Mouse (Mus musculus): ENCODE data around the gene Hist1h1a.
"Not testable (repeated sequence)": the region's sequence is repeated elsewhere in the genome, so short reads cannot be mapped to it uniquely, and the experiment has no call there.

Hist1h1a gene

DNA sequence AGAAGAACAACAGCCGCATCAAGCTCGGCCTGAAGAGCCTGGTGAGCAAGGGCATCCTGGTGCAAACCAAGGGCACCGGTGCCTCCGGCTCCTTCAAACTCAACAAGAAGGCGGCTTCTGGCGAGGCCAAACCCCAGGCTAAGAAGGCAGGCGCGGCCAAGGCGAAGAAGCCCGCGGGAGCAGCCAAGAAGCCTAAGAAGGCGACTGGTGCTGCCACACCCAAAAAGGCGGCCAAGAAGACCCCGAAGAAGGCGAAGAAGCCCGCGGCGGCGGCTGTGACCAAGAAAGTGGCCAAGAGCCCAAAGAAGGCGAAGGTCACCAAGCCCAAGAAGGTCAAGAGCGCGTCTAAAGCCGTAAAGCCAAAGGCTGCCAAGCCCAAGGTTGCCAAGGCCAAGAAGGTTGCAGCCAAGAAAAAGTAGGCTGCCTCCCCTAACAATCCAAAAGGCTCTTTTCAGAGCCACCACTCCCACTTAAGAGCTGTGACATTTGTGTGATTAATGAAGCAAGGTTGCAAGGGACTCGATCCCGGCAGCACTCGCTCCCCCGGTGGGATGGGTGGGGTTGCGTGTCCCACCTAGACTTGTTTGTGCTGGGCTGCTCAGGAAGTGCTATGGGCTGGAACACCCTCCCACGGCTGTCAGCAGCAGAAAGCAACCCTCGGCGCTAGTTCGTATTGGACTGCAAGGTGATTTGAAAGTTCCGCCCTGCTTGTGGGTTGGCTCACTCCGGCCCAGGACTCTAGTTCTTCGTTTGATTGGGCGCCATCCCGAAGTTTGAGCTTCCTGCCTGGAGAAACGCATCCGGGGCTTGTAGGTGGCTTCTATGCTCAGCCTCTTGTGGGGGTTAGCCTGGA is 24.2 kb upstream of the Hist1h1a start:
- Histone ChIP-seq H3K27me3 (ENCODE audit: control insufficient read depth, insufficient read depth, low read length, poor library complexity, severe bottlenecking) (no peaks in the 10 kb centered on the region), H3K36me3 (ENCODE audit: control insufficient read depth, insufficient read depth, low read length, poor library complexity, severe bottlenecking) (0 out of 2 replicates have a peak, but pooled peaks cover 2% of the 10 kb centered on the region)
- DNase-seq (ENCODE audit: low read depth, low spot score), result peak; percentile 94

- H3K36me3 ChIP-seq (ENCODE audit: control insufficient read depth, insufficient read depth, low read length, poor library complexity, severe bottlenecking), result 0 out of 2 replicates have a peak, but pooled peaks cover 2% of the 10 kb centered on the region
- no peaks in the 10 kb centered on the region for H3K27me3 ChIP-seq (ENCODE audit: control insufficient read depth, insufficient read depth, low read length, poor library complexity, severe bottlenecking)
- peak; percentile 90 for DNase-seq (ENCODE audit: low read depth, low spot score)
Measured at GRCm38 (mm10) chr13:23739922-23740252, 23.6 kb upstream of the Hist1h1a start.

- Histone ChIP-seq H3K27me3 (ENCODE audit: control insufficient read depth, insufficient read depth, low read length, poor library complexity, severe bottlenecking) (no peaks in the 10 kb centered on the region), H3K36me3 (ENCODE audit: control insufficient read depth, insufficient read depth, low read length, poor library complexity, severe bottlenecking) (0 out of 2 replicates have a peak, but pooled peaks cover 2% of the 10 kb centered on the region)
- no peak for DNase-seq (ENCODE audit: low read depth, low spot score)
Measured at GRCm38 (mm10) chr13:23740256-23740840, 23.1 kb upstream of the Hist1h1a start.

GRCm38 (mm10) chr13:23740910-23741309 is 22.6 kb upstream of the Hist1h1a start:
- 0 out of 2 replicates have a peak, but pooled peaks cover 2% of the 10 kb centered on the region for H3K36me3 ChIP-seq (ENCODE audit: control insufficient read depth, insufficient read depth, low read length, poor library complexity, severe bottlenecking)
- DNase-seq (ENCODE audit: low read depth, low spot score), result no peak

DNA sequence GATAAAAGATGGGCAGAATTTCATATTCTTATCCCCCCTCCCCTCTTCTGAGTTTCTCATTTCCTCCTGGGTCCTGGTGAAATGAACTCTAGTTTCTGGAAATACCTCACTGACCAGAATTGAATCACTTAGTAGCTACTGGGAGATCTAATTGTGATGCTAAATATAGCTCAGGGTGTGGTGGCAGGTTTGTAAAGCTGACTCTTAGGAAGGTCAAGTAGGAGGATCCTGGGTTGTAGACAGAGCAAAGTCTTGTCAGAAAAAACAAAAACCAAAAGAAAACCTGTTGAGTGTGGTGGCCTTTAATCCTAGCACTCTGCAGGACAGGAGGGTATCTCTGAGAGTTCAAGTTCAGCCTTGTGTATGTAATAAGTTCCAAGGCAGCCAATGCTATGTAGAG is 21.5 kb upstream of the Hist1h1a start:
- no peaks in the 10 kb centered on the region for H3K27me3 ChIP-seq (ENCODE audit: control insufficient read depth, insufficient read depth, low read length, poor library complexity, severe bottlenecking)
- no peak for DNase-seq (ENCODE audit: low read depth, low spot score)
- 0 out of 2 replicates have a peak, but pooled peaks cover 2% of the 10 kb centered on the region for H3K36me3 ChIP-seq (ENCODE audit: control insufficient read depth, insufficient read depth, low read length, poor library complexity, severe bottlenecking)

More at GRCm38 (mm10) chr13:23740910-23741309, 22.6 kb upstream of the Hist1h1a start:
- H3K27me3 ChIP-seq (ENCODE audit: control insufficient read depth, insufficient read depth, low read length, poor library complexity, severe bottlenecking), result no peaks in the 10 kb centered on the region

- Histone ChIP-seq H3K27me3 (ENCODE audit: control insufficient read depth, insufficient read depth, low read length, poor library complexity, severe bottlenecking) (no peaks in the 10 kb centered on the region), H3K36me3 (ENCODE audit: control insufficient read depth, insufficient read depth, low read length, poor library complexity, severe bottlenecking) (0 out of 2 replicates have a peak, but pooled peaks cover 2% of the 10 kb centered on the region)
- no peak for DNase-seq (ENCODE audit: low read depth, low spot score)
Measured at GRCm38 (mm10) chr13:23743215-23743614, 20.3 kb upstream of the Hist1h1a start.

GRCm38 (mm10) chr13:23743963-23744362 is 19.5 kb upstream of the Hist1h1a start:
- no peak for DNase-seq (ENCODE audit: low read depth, low spot score)
- H3K27me3 ChIP-seq (ENCODE audit: control insufficient read depth, insufficient read depth, low read length, poor library complexity, severe bottlenecking), result no peaks in the 10 kb centered on the region
- H3K36me3 ChIP-seq (ENCODE audit: control insufficient read depth, insufficient read depth, low read length, poor library complexity, severe bottlenecking), result 0 out of 2 replicates have a peak, but pooled peaks cover 2% of the 10 kb centered on the region

DNA sequence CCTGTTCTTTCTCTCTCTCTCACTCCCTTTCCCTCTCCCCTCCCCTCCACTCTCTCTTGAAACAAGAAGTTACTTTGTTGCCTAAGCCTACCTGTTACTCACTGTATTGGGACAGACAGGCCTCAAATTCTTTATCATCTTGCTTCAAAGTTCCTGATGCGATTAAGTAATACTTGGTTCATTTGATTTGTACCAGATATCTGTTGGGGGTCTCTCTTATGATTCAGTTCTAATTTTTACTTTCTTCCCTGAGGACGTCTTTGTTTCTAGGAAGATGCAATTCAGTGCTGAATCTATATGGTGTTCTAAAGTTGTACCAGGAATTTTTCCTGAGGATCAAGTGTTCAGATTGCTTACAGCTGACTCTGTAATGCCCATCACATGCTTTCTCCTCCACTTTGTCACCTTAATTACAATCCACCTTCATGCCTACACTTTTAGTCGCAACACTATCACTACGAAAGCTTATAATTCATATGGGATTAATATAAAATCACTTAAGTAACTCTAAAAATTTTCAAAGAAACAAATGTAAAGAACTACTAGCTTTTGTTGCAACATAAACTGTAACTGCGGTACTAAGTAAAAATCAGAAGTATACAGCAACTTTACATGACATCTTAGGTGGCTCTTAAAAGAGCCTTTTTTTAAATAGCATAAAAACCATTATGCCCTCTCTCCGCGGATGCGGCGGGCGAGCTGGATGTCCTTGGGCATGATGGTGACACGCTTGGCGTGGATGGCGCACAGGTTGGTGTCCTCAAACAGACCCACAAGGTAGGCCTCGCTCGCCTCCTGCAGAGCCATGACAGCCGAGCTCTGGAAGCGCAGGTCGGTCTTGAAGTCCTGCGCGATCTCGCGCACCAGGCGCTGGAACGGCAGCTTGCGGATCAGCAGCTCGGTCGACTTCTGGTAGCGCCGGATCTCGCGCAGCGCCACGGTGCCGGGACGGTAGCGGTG is 18.8 kb upstream of the Hist1h1a start:
- no peak for DNase-seq (ENCODE audit: low read depth, low spot score)
- Histone ChIP-seq H3K27me3 (ENCODE audit: control insufficient read depth, insufficient read depth, low read length, poor library complexity, severe bottlenecking) (no peaks in the 10 kb centered on the region), H3K36me3 (ENCODE audit: control insufficient read depth, insufficient read depth, low read length, poor library complexity, severe bottlenecking) (0 out of 2 replicates have a peak, but pooled peaks cover 2% of the 10 kb centered on the region)

DNA sequence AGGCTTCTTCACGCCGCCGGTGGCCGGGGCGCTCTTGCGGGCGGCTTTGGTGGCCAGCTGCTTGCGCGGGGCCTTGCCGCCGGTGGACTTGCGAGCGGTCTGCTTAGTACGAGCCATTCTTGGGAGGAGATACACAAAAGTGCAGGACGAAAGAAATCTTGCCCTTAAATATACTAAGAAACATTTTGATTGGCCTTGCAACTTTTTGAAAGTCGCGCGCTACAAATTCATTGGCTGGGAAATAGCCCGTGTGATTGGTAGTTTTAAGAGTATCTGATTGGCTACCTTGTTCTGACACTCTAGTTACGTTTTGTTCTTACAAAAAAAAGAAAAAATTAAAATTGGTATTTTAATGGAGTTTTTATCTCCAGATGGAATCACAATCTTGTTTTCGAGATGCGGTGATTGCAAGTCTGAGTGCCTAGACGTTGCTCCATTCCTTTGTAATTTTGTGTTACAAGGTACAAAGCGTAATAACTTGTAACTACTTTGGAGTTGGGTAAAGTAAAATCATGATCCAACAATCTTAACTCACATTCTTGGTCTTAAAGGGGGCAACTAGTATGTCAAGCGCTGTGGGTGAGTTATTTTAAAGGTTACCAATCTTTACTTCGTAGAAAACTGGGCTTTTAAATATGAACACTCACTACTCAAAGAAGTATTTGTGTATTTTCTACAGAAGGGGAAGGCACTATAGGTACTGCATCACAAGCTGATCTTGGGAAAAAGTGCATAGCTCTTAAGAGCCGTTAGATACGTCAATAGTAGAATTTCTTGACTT is 17.9 kb upstream of the Hist1h1a start, which contains the start of gene Hist1h3c:
Hist1h3c (minus strand) TSS at position 222 of the 781 bp plus-strand sequence.
- H3K27me3 ChIP-seq (ENCODE audit: control insufficient read depth, insufficient read depth, low read length, poor library complexity, severe bottlenecking), result no peaks in the 10 kb centered on the region
- H3K36me3 ChIP-seq (ENCODE audit: control insufficient read depth, insufficient read depth, low read length, poor library complexity, severe bottlenecking), result 0 out of 2 replicates have a peak, but pooled peaks cover 2% of the 10 kb centered on the region
- DNase-seq (ENCODE audit: low read depth, low spot score), result peak; percentile 92

- DNase-seq (ENCODE audit: low read depth, low spot score), result peak; percentile 94
- not testable (repeated sequence) for H3K36me3 ChIP-seq (ENCODE audit: control insufficient read depth, insufficient read depth, low read length, poor library complexity, severe bottlenecking); H3K27me3 ChIP-seq (ENCODE audit: control insufficient read depth, insufficient read depth, low read length, poor library complexity, severe bottlenecking)
Measured at GRCm38 (mm10) chr13:23746201-23747080, 17.0 kb upstream of the Hist1h1a start, which contains the start of gene Hist1h2bb. TSS of gene Hist1h2bb (plus strand) at chr13:23746734.

GRCm38 (mm10) chr13:23747081-23747891 is 16.2 kb upstream of the Hist1h1a start:
- DNase-seq (ENCODE audit: low read depth, low spot score), result peak; percentile 37
- 0 out of 2 replicates have a peak, but pooled peaks cover 1% of the 10 kb centered on the region for H3K36me3 ChIP-seq (ENCODE audit: control insufficient read depth, insufficient read depth, low read length, poor library complexity, severe bottlenecking)

DNA sequence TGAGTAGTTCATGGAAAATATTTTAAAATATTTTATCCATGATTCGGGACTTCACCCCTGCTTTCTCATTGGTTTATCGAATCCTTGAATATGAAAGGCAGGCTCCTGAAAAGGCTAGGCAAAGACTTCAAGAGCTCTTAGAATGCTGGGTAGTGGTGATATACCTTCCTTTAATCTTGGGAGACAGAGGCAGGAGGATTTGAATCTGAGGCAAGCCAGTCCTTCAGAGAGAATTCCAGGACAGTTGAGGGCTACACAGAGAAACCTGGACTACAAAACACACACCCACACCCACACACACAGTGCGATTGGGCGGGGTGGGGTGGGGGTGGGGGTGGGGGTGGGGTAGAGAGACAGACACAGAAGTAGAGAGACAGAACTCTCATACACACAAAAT is 15.6 kb upstream of the Hist1h1a start:
- no peak for DNase-seq (ENCODE audit: low read depth, low spot score)
- Histone ChIP-seq H3K27me3 (ENCODE audit: control insufficient read depth, insufficient read depth, low read length, poor library complexity, severe bottlenecking) (no peaks in the 10 kb centered on the region), H3K36me3 (ENCODE audit: control insufficient read depth, insufficient read depth, low read length, poor library complexity, severe bottlenecking) (no peaks in the 10 kb centered on the region)

More at GRCm38 (mm10) chr13:23747081-23747891, 16.2 kb upstream of the Hist1h1a start:
- no peaks in the 10 kb centered on the region for H3K27me3 ChIP-seq (ENCODE audit: control insufficient read depth, insufficient read depth, low read length, poor library complexity, severe bottlenecking)
